Mouse (Mus musculus): ENCODE measurements at regions not wholly inside any gene's neighbourhood (a gene's known extent, or its start where the extent isn't known, plus 50 kb on each side); places are given as distances from the start of the nearest gene placed in this dataset.
A peak's percentile ranks its signal among the peaks of the same experiment; 100 is the strongest.
"Not testable (repeated sequence)": the region's sequence is repeated elsewhere in the genome, so short reads cannot be mapped to it uniquely, and the experiment has no call there.

DNA sequence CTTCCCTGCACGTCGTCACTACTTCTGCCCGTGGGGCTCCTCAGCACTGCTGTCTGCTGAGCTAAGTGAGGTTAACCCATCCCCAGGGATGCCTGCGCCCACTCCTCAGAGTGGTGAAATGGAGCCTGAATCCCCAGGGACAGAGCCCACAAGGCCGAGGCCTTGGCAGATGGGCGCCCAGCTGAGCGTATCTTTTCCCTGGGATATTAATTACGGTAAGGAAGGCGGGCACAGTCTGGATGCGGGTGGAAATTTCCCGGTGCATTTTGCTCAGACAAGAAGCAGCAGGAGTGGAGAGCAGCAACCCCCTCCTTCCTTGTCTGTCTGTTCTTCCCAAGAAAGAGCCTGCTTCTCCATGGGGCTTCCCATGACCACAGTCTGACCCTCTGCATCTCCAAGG is 408.7 kb downstream of the Ptpru start:
- no peak for DNase-seq

DNA sequence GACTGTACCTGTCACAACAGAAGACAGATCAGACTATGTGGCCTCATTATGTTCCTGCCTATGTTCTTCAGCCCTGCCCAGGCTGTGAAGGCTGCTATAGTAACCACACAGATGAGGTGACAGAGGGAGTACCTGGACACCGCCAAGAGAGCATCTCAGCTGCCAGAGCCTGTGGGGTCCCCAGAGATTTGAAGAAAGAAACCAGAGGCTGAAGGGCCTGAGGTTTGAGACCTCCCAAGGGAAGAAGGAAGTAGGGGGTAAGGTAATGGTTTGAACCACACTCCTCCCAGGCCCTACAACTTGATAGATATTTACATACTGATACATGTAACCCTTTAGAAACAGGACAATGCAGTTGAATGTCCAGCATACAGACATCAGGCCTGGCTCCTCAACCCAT is 407.7 kb downstream of the Ptpru start:
- no peak for DNase-seq

GRCm38 (mm10) chr4:131431188-131431587 is 406.9 kb downstream of the Ptpru start:
- DNase-seq, result peak; percentile 61 to 63

DNA sequence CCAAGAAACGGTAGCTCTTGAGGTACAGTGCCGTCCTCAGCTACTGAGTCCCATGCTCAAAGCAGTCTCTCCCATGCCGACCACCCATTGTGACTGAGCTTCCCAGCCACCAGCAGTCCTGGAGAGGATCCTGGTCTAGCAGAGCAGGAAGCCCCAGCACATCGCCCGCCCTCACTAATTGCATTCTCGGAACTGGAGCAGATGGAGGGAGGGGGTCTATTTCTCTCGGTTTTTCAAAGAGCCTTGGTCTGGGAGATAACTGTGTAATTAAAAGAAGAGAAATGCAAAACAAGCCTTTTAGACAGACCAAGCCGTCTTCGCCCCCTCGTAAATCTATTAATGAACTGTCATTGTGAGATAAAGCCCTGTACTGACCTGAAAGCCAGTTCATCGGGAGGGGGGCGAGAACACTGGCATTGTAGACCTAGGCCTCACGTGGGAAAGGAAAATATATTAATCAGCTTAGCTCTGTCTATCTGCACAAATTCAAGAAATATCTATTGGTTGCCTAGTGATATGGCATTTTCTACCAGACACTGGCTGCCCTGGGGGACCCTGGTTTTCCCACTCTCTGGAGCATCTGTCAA is 405.4 kb downstream of the Ptpru start:
- no peak for DNase-seq

DNA sequence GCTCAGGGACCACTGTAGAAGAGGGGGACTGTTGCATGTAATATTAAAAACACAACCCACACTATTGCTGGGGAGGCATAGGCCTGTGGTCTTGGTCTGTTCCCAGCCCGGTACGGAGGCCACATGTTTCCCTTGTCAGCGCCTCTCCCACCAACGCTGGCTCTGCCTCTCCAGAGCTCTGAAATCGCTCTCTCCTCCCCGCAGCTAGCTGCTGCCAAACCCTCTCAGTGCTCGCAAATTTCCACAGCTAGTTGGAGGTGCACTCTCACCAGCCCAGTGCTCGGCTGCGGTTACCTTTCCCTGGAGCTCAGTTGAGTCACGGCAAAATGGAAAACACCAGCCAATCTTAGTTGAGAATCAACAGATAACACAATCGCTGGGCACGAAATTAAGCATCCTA is 402.9 kb downstream of the Ptpru start:
- DNase-seq, result no peak

GRCm38 (mm10) chr4:131438403-131438802 is 399.7 kb downstream of the Ptpru start:
- DNase-seq, result no peak

- no peak for DNase-seq
Observed at GRCm38 (mm10) chr4:131438883-131439282, 399.2 kb downstream of the Ptpru start.

DNA sequence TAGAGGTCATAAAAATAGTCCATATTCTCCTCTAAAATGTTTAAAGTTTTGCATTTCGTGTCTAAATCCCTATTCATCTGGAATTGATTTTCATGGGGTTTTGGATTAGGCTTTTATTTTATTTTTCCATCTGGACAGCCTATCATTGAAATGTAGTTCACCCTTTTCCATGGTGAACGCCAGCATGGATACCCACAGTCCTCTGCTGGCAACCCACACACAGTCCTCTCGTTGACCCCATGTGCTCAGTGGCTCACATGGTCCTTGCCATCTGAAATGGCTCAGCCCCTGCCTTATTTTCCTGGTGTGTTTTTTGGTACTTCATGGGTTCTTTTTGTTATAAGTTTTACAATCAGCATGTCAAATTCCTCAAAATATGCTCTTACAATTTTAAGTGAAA is 397.2 kb downstream of the Ptpru start:
- DNase-seq, result no peak

- DNase-seq, result no peak
Observed at GRCm38 (mm10) chr4:131443518-131443917, 394.6 kb downstream of the Ptpru start.

- not testable (repeated sequence) for DNase-seq
Observed at GRCm38 (mm10) chr4:131450296-131450695, 387.8 kb downstream of the Ptpru start.

- no peak for DNase-seq
Observed at GRCm38 (mm10) chr4:131457551-131457950, 380.5 kb downstream of the Ptpru start.

DNA sequence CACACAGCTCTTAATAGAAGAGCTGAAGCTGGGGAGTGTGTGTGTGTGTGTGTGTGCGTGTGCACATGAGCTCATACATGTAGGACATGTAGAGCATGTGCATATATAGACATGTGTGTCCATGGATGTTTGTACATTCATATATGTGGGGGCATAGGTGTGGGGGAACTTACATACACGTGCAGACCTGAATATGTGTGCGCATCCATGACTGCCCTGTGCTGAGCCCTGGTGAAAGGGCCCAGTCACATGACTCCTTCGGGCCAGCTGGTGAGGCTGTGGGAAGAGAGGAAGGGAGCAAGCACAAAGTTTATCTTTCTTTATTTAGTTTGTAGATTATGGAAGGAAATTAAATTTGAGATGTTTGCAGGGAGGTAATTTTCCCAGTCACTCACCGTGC is 378.3 kb downstream of the Ptpru start:
- DNase-seq, result no peak

- DNase-seq, result no peak
Observed at GRCm38 (mm10) chr4:131461312-131461711, 376.8 kb downstream of the Ptpru start.

- DNase-seq, result no peak
Observed at GRCm38 (mm10) chr4:131461728-131462127, 376.4 kb downstream of the Ptpru start.

- no peak for DNase-seq
Observed at GRCm38 (mm10) chr4:131475023-131475422, 363.1 kb downstream of the Ptpru start.

- DNase-seq, result no peak
Observed at GRCm38 (mm10) chr4:131478923-131479322, 359.2 kb downstream of the Ptpru start.

DNA sequence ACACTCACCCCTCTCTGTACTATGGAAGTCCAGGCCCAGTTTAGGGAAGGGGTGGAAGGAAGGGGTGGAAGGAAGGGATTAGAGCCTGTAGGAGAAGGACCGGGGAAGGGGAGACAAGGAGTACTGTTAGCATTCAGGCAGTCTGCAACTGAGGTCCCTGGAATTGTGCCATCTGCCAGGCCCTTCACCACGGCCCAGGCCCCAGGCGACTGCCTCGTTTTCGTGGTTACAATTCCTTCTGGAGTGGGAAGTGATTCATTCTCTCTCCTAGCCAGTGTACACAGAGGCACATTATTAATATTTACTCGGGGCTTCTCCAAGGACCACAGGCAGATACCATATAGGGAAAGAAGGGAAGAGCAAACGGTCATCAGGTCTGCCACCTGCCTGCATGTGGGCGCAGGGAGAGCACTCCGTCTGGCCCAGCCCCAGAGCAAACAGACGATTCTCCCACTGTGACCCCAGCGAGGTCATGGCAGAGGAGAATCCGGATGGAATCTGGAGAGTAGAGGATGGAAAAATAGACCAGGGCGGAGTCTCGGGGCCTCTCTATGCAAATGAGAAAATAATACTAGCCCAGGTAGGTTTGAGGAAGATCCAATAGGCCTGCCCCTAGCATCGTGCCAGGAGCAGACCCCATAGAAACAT is 354.0 kb downstream of the Ptpru start:
- DNase-seq, result no peak

DNA sequence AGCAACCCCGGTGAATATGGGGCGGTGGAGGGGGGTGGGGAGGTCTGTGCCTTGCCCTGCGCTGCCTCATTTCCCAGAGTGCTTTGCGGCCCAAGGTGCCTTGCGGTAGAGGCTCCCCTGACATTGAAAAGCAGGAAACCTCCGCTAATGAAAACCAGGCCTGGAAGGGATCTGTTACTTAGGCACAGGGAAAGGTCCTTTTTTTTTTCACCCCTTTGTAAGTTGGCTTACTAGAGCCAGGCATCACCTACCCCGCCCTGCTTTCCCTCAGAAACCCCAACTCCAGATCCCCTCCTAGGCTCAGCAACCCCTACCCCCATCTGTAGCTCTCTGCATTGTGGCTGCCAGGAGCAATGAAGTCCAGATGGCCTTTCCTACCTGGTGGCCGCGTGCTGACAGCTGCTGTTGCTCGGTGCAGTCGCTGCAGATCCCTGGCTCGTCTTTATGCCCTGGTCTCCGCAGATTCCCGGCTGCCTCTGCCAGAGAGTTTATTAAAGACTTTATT is 353.4 kb downstream of the Ptpru start:
- DNase-seq, result peak in 1 of 2 experiments; percentile 13

- DNase-seq, result no peak
Observed at GRCm38 (mm10) chr4:131485126-131485825, 352.8 kb downstream of the Ptpru start.

DNA sequence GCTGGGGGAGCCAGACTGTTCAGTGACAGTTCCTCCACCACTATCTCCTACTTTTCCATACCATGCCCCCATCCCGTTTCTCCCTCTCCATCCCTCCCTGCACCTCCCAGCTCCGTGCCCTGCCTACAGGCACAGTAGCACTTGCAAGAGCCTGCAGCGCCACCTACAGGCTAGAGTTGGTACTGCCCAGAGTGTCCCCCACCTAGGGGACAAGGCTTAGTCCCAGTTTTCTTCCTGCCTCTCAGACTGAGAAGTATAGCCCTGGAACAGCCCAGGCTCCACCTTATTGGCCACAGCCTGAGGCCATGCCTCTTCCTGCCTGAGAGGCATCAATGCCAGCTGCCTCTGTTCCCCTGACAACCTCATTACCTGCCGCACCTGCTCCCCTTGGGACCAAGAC is 351.3 kb downstream of the Ptpru start:
- DNase-seq, result peak; percentile 85 to 86

GRCm38 (mm10) chr4:131488246-131488645 is 349.8 kb downstream of the Ptpru start:
- DNase-seq, result peak; percentile 66 to 77

DNA sequence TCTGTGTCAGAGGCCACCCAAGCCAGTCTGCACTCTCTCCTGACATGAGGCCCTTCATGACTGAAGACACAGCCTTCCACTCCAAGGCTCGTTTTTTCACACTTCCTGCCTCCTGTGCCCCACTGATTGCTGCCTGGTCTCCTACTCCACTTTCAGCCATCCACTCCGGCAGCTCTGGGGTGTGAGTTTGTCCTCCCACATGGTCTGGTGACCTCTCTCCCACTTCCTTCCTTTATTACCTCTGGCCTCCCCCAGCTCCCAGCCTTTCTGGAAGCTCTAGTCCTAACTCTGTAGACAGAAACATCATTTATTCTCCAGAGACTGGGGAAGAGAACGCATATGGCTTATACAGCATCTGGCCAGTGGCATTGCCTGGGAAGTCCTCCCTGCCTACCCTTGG is 349.0 kb downstream of the Ptpru start:
- peak in 1 of 2 experiments; percentile 8 for DNase-seq

DNA sequence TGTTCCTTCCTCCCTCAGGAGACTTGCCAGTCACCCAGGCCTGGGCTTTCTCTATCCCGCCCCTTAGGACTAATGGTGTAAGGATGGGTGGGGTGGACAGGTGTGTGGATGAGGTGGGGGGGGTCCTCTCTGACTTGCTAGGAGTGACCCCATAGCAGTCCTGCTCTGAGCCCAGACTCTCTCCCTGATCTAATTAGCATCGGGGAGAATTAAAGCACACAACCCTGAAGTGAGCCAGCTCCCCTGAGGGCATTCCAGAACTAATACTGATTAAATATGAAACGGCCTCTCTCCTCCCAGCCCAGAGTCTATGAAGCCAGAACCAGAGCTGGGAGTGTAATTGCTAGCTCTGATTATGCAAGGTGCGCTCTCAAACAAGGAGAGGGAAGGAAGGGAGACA is 346.1 kb downstream of the Ptpru start:
- no peak for DNase-seq

Measured in adrenal gland, postnatal 36 days (tissue).